Comparison of ENCODE assay signal across 16 mouse cellular contexts in the genomic region with DNA sequence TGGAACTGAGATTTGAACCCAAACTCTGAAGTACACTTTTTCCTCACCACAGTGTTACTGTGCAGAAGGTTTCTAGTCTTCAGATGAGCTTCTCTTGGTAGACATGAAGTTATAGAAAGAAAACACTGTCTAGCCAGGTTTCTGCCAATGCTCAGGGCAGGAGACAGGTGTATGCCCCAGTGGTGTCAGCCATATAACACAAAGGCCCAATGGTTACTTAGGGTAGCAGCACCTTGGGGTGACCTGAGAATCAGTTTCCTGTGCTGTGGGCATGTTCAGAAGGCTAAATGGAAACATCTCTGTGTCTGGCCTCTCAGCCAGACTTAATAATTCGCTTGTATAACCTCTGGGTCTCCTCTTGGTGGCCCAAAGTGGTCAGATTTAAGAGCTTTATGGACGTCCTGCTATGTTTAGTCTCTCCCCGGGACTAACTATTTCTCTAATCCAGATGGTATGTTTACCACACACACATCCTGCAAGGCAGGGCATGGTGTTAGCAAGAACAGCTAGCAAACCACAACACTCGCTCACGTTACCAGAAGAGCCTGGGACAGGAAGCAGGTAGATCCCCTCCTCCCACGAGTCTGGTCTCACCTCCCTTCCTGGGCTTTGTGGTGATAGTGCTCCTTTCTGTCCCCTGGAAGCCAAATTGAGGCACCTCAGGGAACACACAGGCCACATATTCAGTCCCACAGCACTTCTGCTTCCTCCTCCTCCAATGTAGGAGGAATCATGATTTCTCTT. TPM values are rescaled to one million over a fixed set of nuclear protein-coding genes. Genes with fewer than 3 reads are reported as not detected.
DNase-seq lines count a peak whose midpoint lies in the region; ATAC-seq and TF ChIP-seq lines count a peak whose summit lies in the region.
"Had no signal": no experiment of that assay in that cellular context is flagged by ENCODE, and none has a peak within 500 bp of the region (broad histone marks: within the 10 kb centered on the region; RNA-seq: fewer than 3 reads in every experiment).

No protein-coding gene starts in this region.

- no peak overlapping the region for H3K27ac ChIP-seq in liver, adult 2 months (replicated peaks; ENCODE audit: insufficient read depth, low read depth, low read length)
- H3K27ac ChIP-seq in liver, embryonic 12.5 days: no peak overlapping the region
- no peak overlapping the region for H3K27ac ChIP-seq in CH12.LX (ENCODE audit: insufficient read depth, low read depth)
- H3K27ac ChIP-seq: liver, embryonic 14.5 days; midbrain, embryonic 12.5 days had no signal

- no peaks in the 10 kb centered on the region for H3K79me2 ChIP-seq in liver, adult 2 months (ENCODE audit: control insufficient read depth, insufficient read depth, low read length)
- no peaks in the 10 kb centered on the region for H3K79me2 ChIP-seq in CH12.LX (replicated peaks; ENCODE audit: control insufficient read depth, extremely low read depth, insufficient read depth, poor library complexity, severe bottlenecking)

- H3K9ac ChIP-seq in liver, adult 2 months (ENCODE audit: low read depth, low read length): no peak overlapping the region
- no peak overlapping the region for H3K9ac ChIP-seq in liver, embryonic 12.5 days
- no peak overlapping the region for H3K9ac ChIP-seq in CH12.LX (ENCODE audit: insufficient read depth, low read depth)
- H3K9ac ChIP-seq: liver, embryonic 14.5 days; midbrain, embryonic 12.5 days had no signal

- no peaks in the 10 kb centered on the region for H3K9me3 ChIP-seq in liver, embryonic 12.5 days (replicated peaks)
- peaks cover 6% of the 10 kb centered on the region for H3K9me3 ChIP-seq in CH12.LX (replicated peaks; ENCODE audit: low read length)
- H3K9me3 ChIP-seq: midbrain, embryonic 12.5 days had no signal

- no peaks in the 10 kb centered on the region for H3K4me1 ChIP-seq in liver, adult 2 months (ENCODE audit: control insufficient read depth, insufficient read depth, low read length)
- no peaks in the 10 kb centered on the region; the same call in 1 of the 2 replicates for H3K4me1 ChIP-seq in liver, embryonic 12.5 days
- peaks cover 0 to 36% of the 10 kb centered on the region in 2 experiments; a peak in 3 of 4 replicates for H3K4me1 ChIP-seq in CH12.LX (ENCODE audit: control insufficient read depth in 1 of 2, insufficient read depth in 2 of 2)
- H3K4me1 ChIP-seq: midbrain, embryonic 12.5 days had no signal

- H3K4me3 ChIP-seq in liver, adult 2 months (ENCODE audit: insufficient read depth, low read depth, low read length): no peak overlapping the region
- no peak overlapping the region for H3K4me3 ChIP-seq in liver, embryonic 12.5 days
- no peak overlapping the region for H3K4me3 ChIP-seq in CH12.LX (replicated peaks in 1 of 3; ENCODE audit: low read depth in 2 of 3, low read length in 2 of 3, poor library complexity in 1 of 3)
- H3K4me3 ChIP-seq: midbrain, embryonic 12.5 days had no signal

- ATAC-seq in liver, embryonic 12.5 days: no peak
- peak; percentile 77 for ATAC-seq in megakaryocyte, adult 5-6 weeks (ENCODE audit: poor library complexity, severe bottlenecking)
- no peak for ATAC-seq in erythroid progenitor cell, adult 5-6 weeks (replicated peaks; ENCODE audit: low FRiP score, poor library complexity, severe bottlenecking)

- H3K27me3 ChIP-seq in liver, adult 2 months (ENCODE audit: control insufficient read depth, insufficient read depth, low read length): no peaks in the 10 kb centered on the region
- no peaks in the 10 kb centered on the region for H3K27me3 ChIP-seq in liver, embryonic 12.5 days (replicated peaks)
- H3K27me3 ChIP-seq in CH12.LX (replicated peaks): no peaks in the 10 kb centered on the region
- H3K27me3 ChIP-seq: midbrain, embryonic 12.5 days had no signal

- no peak for TF ChIP-seq EP300 in CH12.LX (IDR thresholded peaks at IDR 0.05; ENCODE audit: low read length)

- TF ChIP-seq POLR2A in liver, adult 2 months (IDR thresholded peaks at IDR 0.05; ENCODE audit: extremely low read depth, insufficient read depth, low read length): no peak
- TF ChIP-seq POLR2A in CH12.LX (IDR thresholded peaks at IDR 0.05; ENCODE audit: low read depth, low read length): no peak

- in situ Hi-C loops in CH12.LX (cut with MboI; ENCODE audit: low pct_ligation_motif_present, low pct_unique_long_range_greater_than_20kb, low sequenced_read_pairs): no loop called here

- dilution Hi-C loops in CH12.LX (cut with MboI; ENCODE audit: extremely low pct_ligation_motif_present, extremely low pct_unique_long_range_greater_than_20kb, low sequenced_read_pairs): no loop called here

- WGBS in liver, adult 2 months: 90% methylated on average over 6 of the region's 6 CpGs
- 24% methylated on average over 6 of the region's 6 CpGs for WGBS in liver, embryonic 12.5 days (ENCODE audit: insufficient replicate concordance)

- no peak for TF ChIP-seq RAD21 in CH12.LX (IDR thresholded peaks at IDR 0.05; ENCODE audit: low read depth, low read length)

- DNase-seq in liver, adult 2 months (ENCODE audit: extremely low read depth, low read depth, low spot score): peak; percentile 4
- DNase-seq in CH12.LX (ENCODE audit: extremely low read depth): peak; percentile 45
- DNase-seq in thymus, postnatal 0 days (ENCODE audit: low spot score): peak; percentile 91
- no peak for DNase-seq in adrenal gland, adult 2 months
- DNase-seq in cerebellum, postnatal 14 days: no peak
- DNase-seq: adrenal gland, postnatal 36 days; cerebellum, adult 9-10 months; gastrocnemius, postnatal 14 days; heart, postnatal 10 days; kidney, adult 11 months; right cerebral cortex, postnatal 25 days had no signal

- TF ChIP-seq CTCF in liver, adult 2 months (IDR thresholded peaks at IDR 0.05; ENCODE audit: low read depth, low read length): no peak
- TF ChIP-seq CTCF in CH12.LX (conservative IDR thresholded peaks at IDR 0.05 in 1 of 2, IDR thresholded peaks at IDR 0.05 in 1 of 2; ENCODE audit: low read depth in 2 of 2, low read length in 2 of 2): no peak

- no peaks in the 10 kb centered on the region for H3K36me3 ChIP-seq in liver, adult 2 months (ENCODE audit: control insufficient read depth, insufficient read depth, low read length)
- no peaks in the 10 kb centered on the region for H3K36me3 ChIP-seq in liver, embryonic 12.5 days
- H3K36me3 ChIP-seq in CH12.LX (replicated peaks in 1 of 2; ENCODE audit: control insufficient read depth in 1 of 2, insufficient read depth in 1 of 2, low read length in 1 of 2): no peaks in the 10 kb centered on the region
- H3K36me3 ChIP-seq: midbrain, embryonic 12.5 days had no signal

- H3K4me2 ChIP-seq in liver, embryonic 12.5 days: no peak overlapping the region
- H3K4me2 ChIP-seq in CH12.LX (ENCODE audit: insufficient read depth, low read depth, poor library complexity, severe bottlenecking): no peak overlapping the region
- H3K4me2 ChIP-seq: midbrain, embryonic 12.5 days had no signal

TF ChIP-seq in CH12.LX, 34 proteins besides CTCF, POLR2A, EP300 and RAD21:
- TF ChIP-seq ELF1 (IDR thresholded peaks at IDR 0.05; ENCODE audit: low read depth, low read length) (no peak), NELFE (IDR thresholded peaks at IDR 0.05; ENCODE audit: low read depth, low read length) (no peak), CHD2 (IDR thresholded peaks at IDR 0.05; ENCODE audit: low read length) (no peak), BHLHE40 (IDR thresholded peaks at IDR 0.05; ENCODE audit: low read depth, low read length) (peak; percentile 69), KAT2A (IDR thresholded peaks at IDR 0.05; ENCODE audit: insufficient replicate concordance, low read length) (no peak), UBTF (IDR thresholded peaks at IDR 0.05; ENCODE audit: low read depth, low read length) (no peak), ETS1 (conservative IDR thresholded peaks at IDR 0.05; ENCODE audit: low read depth, low read length) (no peak)

RNA-seq across cellular contexts. Expression of gene Dusp10, which starts 7.6 kb away (rescaled TPM):
- total RNA-seq in liver, adult 2 months (2014; rRNA removed): 2.1 and 3.0 TPM in 2 replicates
- 4.5 and 6.5 TPM in 2 replicates for polyA plus RNA-seq in liver, adult 2 months (2012; rRNA removed)
- 3.8 and 4.1 TPM in 2 replicates for polyA plus RNA-seq in liver, embryonic 12.5 days (2016; fragmentation: Nextera tagmentation; extraction: Ambion mirVana)
- 2.4 and 2.8 TPM in 2 replicates for total RNA-seq in CH12.LX (2012; rRNA removed)
- 11.2 and 14.2 TPM in 2 replicates for total RNA-seq in CH12.LX (2014; rRNA removed)
- 13.9 and 16.1 TPM in 2 replicates for polyA plus RNA-seq in CH12.LX (2012; ENCODE audit: insufficient read length, low read depth)
- total RNA-seq in megakaryocyte, adult 5-6 weeks (2015): 5.3 and 7.5 TPM in 2 replicates
- 4.3 and 7.4 TPM in 2 replicates for total RNA-seq in megakaryocyte, adult 5-6 weeks (2017)
- polyA plus RNA-seq in thymus, postnatal 0 days (2015; fragmentation: Nextera tagmentation; extraction: Ambion mirVana): 91.6 and 101 TPM in 2 replicates
- 10 to 100 TPM; 15.8 to 24.2 TPM for total RNA-seq in adrenal gland, adult 2 months (2021)
- polyA plus RNA-seq in adrenal gland, adult 2 months (2012; rRNA removed): 17.8 and 33.3 TPM in 2 replicates
- total RNA-seq in erythroid progenitor cell, adult 5-6 weeks (2015; ENCODE audit: low replicate concordance): 3.6 and 7.1 TPM in 2 replicates
- total RNA-seq in erythroid progenitor cell, adult 5-6 weeks (2017; ENCODE audit: low replicate concordance): 1.5 and 3.1 TPM in 2 replicates

RNA-seq across cellular contexts. Expression of gene 1700056E22Rik, which starts 28.6 kb away (rescaled TPM):
- total RNA-seq in liver, adult 2 months (2014; rRNA removed): 0.27 and 0.28 TPM in 2 replicates
- 0.83 and 0.99 TPM in 2 replicates for polyA plus RNA-seq in liver, adult 2 months (2012; rRNA removed)
- 0.85 and 0.98 TPM in 2 replicates for polyA plus RNA-seq in liver, embryonic 12.5 days (2016; fragmentation: Nextera tagmentation; extraction: Ambion mirVana)
- 0.25 and 0.34 TPM in 2 replicates for total RNA-seq in CH12.LX (2012; rRNA removed)
- 0.26 TPM in 1 of 2 replicates, not detected in the other for total RNA-seq in CH12.LX (2014; rRNA removed)
- 1.0 and 1.6 TPM in 2 replicates for polyA plus RNA-seq in CH12.LX (2012; ENCODE audit: insufficient read length, low read depth)
- total RNA-seq in megakaryocyte, adult 5-6 weeks (2015): 0.98 and 2.9 TPM in 2 replicates
- 3.0 and 4.6 TPM in 2 replicates for total RNA-seq in megakaryocyte, adult 5-6 weeks (2017)
- polyA plus RNA-seq in thymus, postnatal 0 days (2015; fragmentation: Nextera tagmentation; extraction: Ambion mirVana): 6.2 and 8.7 TPM in 2 replicates
- total RNA-seq in adrenal gland, adult 2 months (2021): 1 to 10 TPM; 1.6 to 3.4 TPM
- 7.0 and 13.6 TPM in 2 replicates for polyA plus RNA-seq in adrenal gland, adult 2 months (2012; rRNA removed)
- total RNA-seq in erythroid progenitor cell, adult 5-6 weeks (2015; ENCODE audit: low replicate concordance): 1.1 TPM in 1 of 2 replicates, not detected in the other
- 0.64 and 0.68 TPM in 2 replicates for total RNA-seq in erythroid progenitor cell, adult 5-6 weeks (2017; ENCODE audit: low replicate concordance)

Comparison
In these comparisons a context has a peak if more than half of its experiments do, and no peak if none do; other contexts are left out.
1. DNase-seq: peak in liver, adult 2 months (single experiment), CH12.LX (single experiment) and thymus, postnatal 0 days (single experiment); none in adrenal gland, adult 2 months (single experiment) and cerebellum, postnatal 14 days (0 of 2).